Mouse (Mus musculus): ENCODE results near the gene Jak2.

GRCm38 (mm10) chr19:29238171-29238570 lies 13.5 kb upstream of the Jak2 start:
- no peak for TF ChIP-seq POLR2A (IDR thresholded peaks at IDR 0.05; ENCODE audit: low read depth, low read length)
- no peak for TF ChIP-seq CTCF (IDR thresholded peaks at IDR 0.05; ENCODE audit: borderline replicate concordance, insufficient read depth, low read length)
